In genomic region chr17:44259245-44259644, GRCm38 (mm10) we compare ENCODE assay signal across 14 mouse cellular contexts.
DNase-seq lines count a peak whose midpoint lies in the region; ATAC-seq and TF ChIP-seq lines count a peak whose summit lies in the region.
"Had no signal": no experiment of that assay in that cellular context is flagged by ENCODE, and none has a peak within 500 bp of the region (broad histone marks: within the 10 kb centered on the region; RNA-seq: fewer than 3 reads in every experiment).

No protein-coding gene starts in this region.

- peaks cover 6% of the 10 kb centered on the region for H3K4me1 ChIP-seq in heart, adult 2 months (ENCODE audit: control insufficient read depth, insufficient read depth, low read length)
- no peaks in the 10 kb centered on the region for H3K4me1 ChIP-seq in liver, postnatal 0 days (ENCODE audit: insufficient read depth)
- peaks cover 7 to 24% of the 10 kb centered on the region in 2 experiments for H3K4me1 ChIP-seq in CH12.LX (ENCODE audit: control insufficient read depth in 1 of 2, insufficient read depth in 2 of 2)
- H3K4me1 ChIP-seq: forebrain, embryonic 13.5 days; intestine, embryonic 15.5 days had no signal

- no peak overlapping the region for H3K9ac ChIP-seq in heart, adult 2 months (ENCODE audit: low read depth, low read length)
- H3K9ac ChIP-seq in liver, postnatal 0 days (replicated peaks) = no peak overlapping the region
- no peak overlapping the region for H3K9ac ChIP-seq in CH12.LX (ENCODE audit: insufficient read depth, low read depth)
- H3K9ac ChIP-seq: forebrain, embryonic 13.5 days; intestine, embryonic 15.5 days; midbrain, embryonic 15.5 days; neural tube, embryonic 13.5 days had no signal

- no peak overlapping the region for H3K4me3 ChIP-seq in heart, adult 2 months
- H3K4me3 ChIP-seq in liver, postnatal 0 days (ENCODE audit: low read depth, low read length) = no peak overlapping the region
- H3K4me3 ChIP-seq in CH12.LX (replicated peaks in 1 of 3; ENCODE audit: low read depth in 2 of 3, low read length in 2 of 3, poor library complexity in 1 of 3) = no peak overlapping the region
- H3K4me3 ChIP-seq: forebrain, embryonic 13.5 days; intestine, embryonic 15.5 days; midbrain, embryonic 15.5 days; neural tube, embryonic 13.5 days had no signal

- WGBS in heart, adult 2 months = 49% methylated on average over 6 of the region's 6 CpGs
- WGBS in liver, postnatal 0 days (ENCODE audit: insufficient replicate concordance) = 46% methylated on average over 6 of the region's 6 CpGs

- dilution Hi-C loops in CH12.LX (cut with MboI; ENCODE audit: extremely low pct_ligation_motif_present, extremely low pct_unique_long_range_greater_than_20kb, low sequenced_read_pairs) = no loop called here

- no peak overlapping the region for H3K4me2 ChIP-seq in liver, postnatal 0 days (ENCODE audit: low read depth, low read length)
- no peak overlapping the region for H3K4me2 ChIP-seq in CH12.LX (ENCODE audit: insufficient read depth, low read depth, poor library complexity, severe bottlenecking)
- H3K4me2 ChIP-seq: forebrain, embryonic 13.5 days; intestine, embryonic 15.5 days; midbrain, embryonic 15.5 days; neural tube, embryonic 13.5 days had no signal

- H3K27me3 ChIP-seq in heart, adult 2 months (ENCODE audit: control insufficient read depth, insufficient read depth, low read length) = no peaks in the 10 kb centered on the region
- no peaks in the 10 kb centered on the region for H3K27me3 ChIP-seq in liver, postnatal 0 days (ENCODE audit: insufficient read depth, low read length)
- peaks cover 37% of the 10 kb centered on the region for H3K27me3 ChIP-seq in CH12.LX (replicated peaks)
- H3K27me3 ChIP-seq: intestine, embryonic 15.5 days; midbrain, embryonic 15.5 days had no signal

- no peak for TF ChIP-seq POLR2A in heart, adult 2 months (IDR thresholded peaks at IDR 0.05; ENCODE audit: insufficient read depth, low read depth, low read length)
- no peak for TF ChIP-seq POLR2A in CH12.LX (IDR thresholded peaks at IDR 0.05; ENCODE audit: low read depth, low read length)

- TF ChIP-seq RAD21 in CH12.LX (IDR thresholded peaks at IDR 0.05; ENCODE audit: low read depth, low read length) = no peak

- H3K36me3 ChIP-seq in heart, adult 2 months (ENCODE audit: control insufficient read depth, insufficient read depth, low read length) = no peaks in the 10 kb centered on the region
- H3K36me3 ChIP-seq in liver, postnatal 0 days (replicated peaks; ENCODE audit: insufficient read depth, low read length) = no peaks in the 10 kb centered on the region
- H3K36me3 ChIP-seq in CH12.LX (replicated peaks in 1 of 2; ENCODE audit: control insufficient read depth in 1 of 2, insufficient read depth in 1 of 2, low read length in 1 of 2) = no peaks in the 10 kb centered on the region
- H3K36me3 ChIP-seq: intestine, embryonic 15.5 days; midbrain, embryonic 15.5 days; neural tube, embryonic 13.5 days had no signal

- no peak for TF ChIP-seq EP300 in heart, adult 2 months (IDR thresholded peaks at IDR 0.05; ENCODE audit: insufficient read depth, low read depth, low read length)
- TF ChIP-seq EP300 in liver, postnatal 0 days (IDR thresholded peaks at IDR 0.05; ENCODE audit: low read depth) = no peak
- TF ChIP-seq EP300 in CH12.LX (IDR thresholded peaks at IDR 0.05; ENCODE audit: low read length) = no peak

- H3K27ac ChIP-seq in heart, adult 2 months = no peak overlapping the region
- no peak overlapping the region for H3K27ac ChIP-seq in liver, postnatal 0 days (ENCODE audit: low read depth)
- no peak overlapping the region for H3K27ac ChIP-seq in CH12.LX (ENCODE audit: insufficient read depth, low read depth)
- H3K27ac ChIP-seq: forebrain, embryonic 13.5 days; intestine, embryonic 15.5 days; midbrain, embryonic 15.5 days; neural tube, embryonic 13.5 days had no signal

- H3K9me3 ChIP-seq in liver, postnatal 0 days (ENCODE audit: low read length) = no peaks in the 10 kb centered on the region
- H3K9me3 ChIP-seq in CH12.LX (replicated peaks; ENCODE audit: low read length) = no peaks in the 10 kb centered on the region
- H3K9me3 ChIP-seq: forebrain, embryonic 13.5 days; intestine, embryonic 15.5 days; midbrain, embryonic 15.5 days; neural tube, embryonic 13.5 days had no signal

- intact Hi-C loops in heart, adult 2 months (cut with DNase I) = loop anchor here (5.0 kb wide), 2 partner anchors 182 to 1113 kb away; partner anchors contain the start of gene Enpp5
- intact Hi-C loops in left cerebral cortex, postnatal 36 days (cut with DNase I) = loop anchor here (10.0 kb wide), 1 partner anchor 374 kb away; no protein-coding TSS in a partner anchor

- in situ Hi-C loops in CH12.LX (cut with MboI; ENCODE audit: low pct_ligation_motif_present, low pct_unique_long_range_greater_than_20kb, low sequenced_read_pairs) = loop anchor here (10.0 to 25.0 kb wide), 4 partner anchors 104 to 1003 kb away; no protein-coding TSS in a partner anchor

- no peak for DNase-seq in heart, adult 2 months
- no peak for DNase-seq in heart, postnatal 4 days
- no peak for DNase-seq in liver, postnatal 0 days
- DNase-seq in liver (no peak), CH12.LX (ENCODE audit: extremely low read depth) (no peak), ZHBTc4 (ENCODE audit: low read depth, low spot score) (peak; percentile 54)
- no peak for DNase-seq in cerebellum, adult 11-12 months
- no peak for DNase-seq in left cerebral cortex, postnatal 36 days (ENCODE audit: low spot score in 2 of 2)
- DNase-seq: adrenal gland, postnatal 10 days; cerebellum, postnatal 36 days had no signal

- peak; percentile 54 for TF ChIP-seq CTCF in heart, adult 2 months (IDR thresholded peaks at IDR 0.05)
- TF ChIP-seq CTCF in liver, postnatal 0 days (IDR thresholded peaks at IDR 0.05; ENCODE audit: low read depth) = peak; percentile 42
- TF ChIP-seq CTCF in CH12.LX (conservative IDR thresholded peaks at IDR 0.05 in 1 of 2, IDR thresholded peaks at IDR 0.05 in 1 of 2; ENCODE audit: low read depth in 2 of 2, low read length in 2 of 2) = peak in 1 of 2 experiments; percentile 55; a peak in 2 of 4 replicates

- peaks cover 2% of the 10 kb centered on the region; the same call in 1 of the 2 replicates for H3K79me2 ChIP-seq in heart, adult 2 months (replicated peaks; ENCODE audit: control insufficient read depth, insufficient read depth, low read length)
- no peaks in the 10 kb centered on the region for H3K79me2 ChIP-seq in CH12.LX (replicated peaks; ENCODE audit: control insufficient read depth, extremely low read depth, insufficient read depth, poor library complexity, severe bottlenecking)

- no peak for ATAC-seq in liver, postnatal 0 days
- ATAC-seq: forebrain, embryonic 13.5 days; intestine, embryonic 15.5 days; midbrain, embryonic 15.5 days had no signal

TF ChIP-seq in CH12.LX, 34 proteins besides CTCF, POLR2A, EP300 and RAD21:
- TF ChIP-seq SMC3 (IDR thresholded peaks at IDR 0.05; ENCODE audit: low read depth, low read length) = peak; percentile 12; the same call in 1 of the 2 replicates
- no peak for TF ChIP-seq NRF1 (IDR thresholded peaks at IDR 0.05; ENCODE audit: low read depth, low read length)
